In genomic region chr8:20596081-20596841, GRCm38 (mm10) we compare ENCODE assay signal across 15 mouse cellular contexts. TPM values are rescaled to one million over a fixed set of nuclear protein-coding genes. Genes with fewer than 3 reads are reported as not detected.
DNase-seq lines count a peak whose midpoint lies in the region; ATAC-seq and TF ChIP-seq lines count a peak whose summit lies in the region.
"Not testable (repeated sequence)": the region's sequence is repeated elsewhere in the genome, so short reads cannot be mapped to it uniquely, and the experiment has no call there.
"Had no signal": no experiment of that assay in that cellular context is flagged by ENCODE, and none has a peak within 500 bp of the region (broad histone marks: within the 10 kb centered on the region; RNA-seq: fewer than 3 reads in every experiment).

No protein-coding gene starts in this region.

- H3K27me3 ChIP-seq in forebrain, embryonic 11.5 days (ENCODE audit: control insufficient read depth, insufficient read depth, low read length); kidney, embryonic 16.5 days (ENCODE audit: insufficient read depth, low read length); liver, postnatal 0 days (ENCODE audit: insufficient read depth, low read length); midbrain, embryonic 14.5 days (ENCODE audit: control insufficient read depth, insufficient read depth, low read length): not testable (repeated sequence)

- not testable (repeated sequence) for H3K9me3 ChIP-seq in forebrain, embryonic 11.5 days (ENCODE audit: control insufficient read depth, low read length); kidney, embryonic 16.5 days (ENCODE audit: low read length); liver, postnatal 0 days (ENCODE audit: low read length); midbrain, embryonic 14.5 days (ENCODE audit: control insufficient read depth, low read length)

- 82% methylated on average over 5 of the region's 9 CpGs for WGBS in forebrain, embryonic 11.5 days
- 84% methylated on average over 6 of the region's 9 CpGs for WGBS in kidney, embryonic 16.5 days
- 78% methylated on average over 5 of the region's 9 CpGs for WGBS in liver, postnatal 0 days (ENCODE audit: insufficient replicate concordance)
- 83% methylated on average over 5 of the region's 9 CpGs for WGBS in midbrain, embryonic 14.5 days

- not testable (repeated sequence) for TF ChIP-seq CTCF in liver, postnatal 0 days (IDR thresholded peaks at IDR 0.05; ENCODE audit: low read depth)

- not testable (repeated sequence) for H3K9ac ChIP-seq in forebrain, embryonic 11.5 days (ENCODE audit: low read length); kidney, embryonic 16.5 days (replicated peaks; ENCODE audit: low read length); liver, postnatal 0 days (replicated peaks); midbrain, embryonic 14.5 days (replicated peaks; ENCODE audit: low read length)

- H3K4me1 ChIP-seq in forebrain, embryonic 11.5 days (replicated peaks; ENCODE audit: control insufficient read depth, insufficient read depth, low read length); kidney, embryonic 16.5 days (ENCODE audit: insufficient read depth, low read length); liver, postnatal 0 days (ENCODE audit: insufficient read depth); midbrain, embryonic 14.5 days (ENCODE audit: control insufficient read depth, insufficient read depth, low read length): not testable (repeated sequence)

- peak; percentile 5 for DNase-seq in adrenal gland, postnatal 10 days
- DNase-seq in forebrain, embryonic 11.5 days (ENCODE audit: low spot score); midbrain, embryonic 14.5 days: not testable (repeated sequence)
- peak; percentile 3 to 8 for DNase-seq in heart, adult 18-20 months
- DNase-seq in heart, postnatal 4 days: peak; percentile 8
- peak; percentile 0 for DNase-seq in liver, postnatal 0 days
- peak; percentile 14 to 62 for DNase-seq in spleen, postnatal 4 days (ENCODE audit: low spot score in 2 of 2)

- not testable (repeated sequence) for H3K4me3 ChIP-seq in forebrain, embryonic 11.5 days (ENCODE audit: low read depth, low read length); kidney, embryonic 16.5 days (ENCODE audit: low read length); liver, postnatal 0 days (ENCODE audit: low read depth, low read length); midbrain, embryonic 14.5 days (replicated peaks; ENCODE audit: low read depth, low read length)

- not testable (repeated sequence) for H3K27ac ChIP-seq in forebrain, embryonic 11.5 days (ENCODE audit: low read depth, low read length); kidney, embryonic 16.5 days (ENCODE audit: low read length); liver, postnatal 0 days (ENCODE audit: low read depth); midbrain, embryonic 14.5 days (replicated peaks; ENCODE audit: low read depth, low read length)

- not testable (repeated sequence) for H3K4me2 ChIP-seq in forebrain, embryonic 11.5 days (ENCODE audit: low read depth, low read length, severe bottlenecking); kidney, embryonic 16.5 days (replicated peaks; ENCODE audit: low read depth, low read length); liver, postnatal 0 days (ENCODE audit: low read depth, low read length); midbrain, embryonic 14.5 days (ENCODE audit: low read length)

- TF ChIP-seq EP300 in liver, postnatal 0 days (IDR thresholded peaks at IDR 0.05; ENCODE audit: low read depth): not testable (repeated sequence)

- 0 out of 2 replicates have a peak, but pooled peaks have one; percentile 36 for ATAC-seq in forebrain, embryonic 11.5 days (replicated peaks; ENCODE audit: low FRiP score)
- ATAC-seq in kidney, embryonic 16.5 days (ENCODE audit: low FRiP score, low TSS enrichment): 0 out of 2 replicates have a peak, but pooled peaks have one; percentile 49
- not testable (repeated sequence) for ATAC-seq in liver, postnatal 0 days
- 0 out of 2 replicates have a peak, but pooled peaks have one; percentile 55 for ATAC-seq in midbrain, embryonic 14.5 days (ENCODE audit: low FRiP score, low TSS enrichment)

- not testable (repeated sequence) for H3K36me3 ChIP-seq in forebrain, embryonic 11.5 days (ENCODE audit: control insufficient read depth, insufficient read depth, low read length); kidney, embryonic 16.5 days (ENCODE audit: insufficient read depth, low read length); liver, postnatal 0 days (replicated peaks; ENCODE audit: insufficient read depth, low read length); midbrain, embryonic 14.5 days (ENCODE audit: control insufficient read depth, insufficient read depth, low read length)

RNA-seq across cellular contexts. Expression of gene Gm21119, which starts 18.5 kb away (rescaled TPM):
- total RNA-seq in adrenal gland, postnatal 10 days (2021): under 1 TPM; 0.27 to 0.48 TPM
- polyA plus RNA-seq in forebrain, embryonic 11.5 days (2014; fragmentation: Nextera tagmentation; extraction: Ambion mirVana): not detected in 2 replicates
- total RNA-seq in heart, adult 18-20 months (2021): under 1 TPM in 1 of 2 experiments, not detected in 1; 0.31 TPM
- total RNA-seq in heart, postnatal 4 days (2021): 1 to 10 TPM; 1.3 to 1.5 TPM
- not detected in 2 replicates for polyA plus RNA-seq in kidney, embryonic 16.5 days (2015; fragmentation: Nextera tagmentation; extraction: Ambion mirVana)
- polyA plus RNA-seq in liver, postnatal 0 days (2015; fragmentation: Nextera tagmentation; extraction: Ambion mirVana): not detected in 2 replicates
- 0.12 TPM in 1 of 2 replicates, not detected in the other for polyA plus RNA-seq in midbrain, embryonic 14.5 days (2014; fragmentation: Nextera tagmentation; extraction: Ambion mirVana)
- total RNA-seq: common myeloid progenitor, adult 5-6 weeks had no signal
- polyA plus RNA-seq: activated CD4-positive, CD25-positive, alpha-beta regulatory T cell, adult 4 months; limb, embryonic 11.5 days; liver, adult 2 months; liver, embryonic 16.5 days; small intestine, adult 2 months; stomach, postnatal 0 days had no signal
